Mouse (Mus musculus): ENCODE measurements around the gene Trip11.

Gene Trip11

GRCm38 (mm10) chr12:101821596-101821995 lies 91.5 kb downstream of the Trip11 start:
- DNase-seq (ENCODE audit: extremely low spot score, low spot score): no peak

- no peak for DNase-seq (ENCODE audit: extremely low spot score, low spot score)
Measured at GRCm38 (mm10) chr12:101819570-101819969, 93.5 kb downstream of the Trip11 start.

GRCm38 (mm10) chr12:101818608-101819370 lies 94.3 kb downstream of the Trip11 start, which contains the start of gene Fbln5:
Gene Fbln5 (minus strand): TSS chr12:101819055.
- DNase-seq (ENCODE audit: extremely low spot score, low spot score): peak; percentile 71

GRCm38 (mm10) chr12:101818246-101818607 lies 94.8 kb downstream of the Trip11 start:
- no peak for DNase-seq (ENCODE audit: extremely low spot score, low spot score)

GRCm38 (mm10) chr12:101816810-101817209 lies 96.3 kb downstream of the Trip11 start:
- DNase-seq (ENCODE audit: extremely low spot score, low spot score): peak; percentile 26

GRCm38 (mm10) chr12:101815796-101816195 lies 97.3 kb downstream of the Trip11 start:
- no peak for DNase-seq (ENCODE audit: extremely low spot score, low spot score)

GRCm38 (mm10) chr12:101814423-101814822 lies 98.6 kb downstream of the Trip11 start:
- DNase-seq (ENCODE audit: extremely low spot score, low spot score): no peak

GRCm38 (mm10) chr12:101811181-101811580 lies 101.9 kb downstream of the Trip11 start:
- DNase-seq (ENCODE audit: extremely low spot score, low spot score): no peak

- no peak for DNase-seq (ENCODE audit: extremely low spot score, low spot score)
Measured at GRCm38 (mm10) chr12:101810515-101810914, 102.6 kb downstream of the Trip11 start.

- DNase-seq (ENCODE audit: extremely low spot score, low spot score): no peak
Measured at GRCm38 (mm10) chr12:101807400-101807799, 105.7 kb downstream of the Trip11 start.

- no peak for DNase-seq (ENCODE audit: extremely low spot score, low spot score)
Measured at GRCm38 (mm10) chr12:101802445-101802844, 110.6 kb downstream of the Trip11 start.

- no peak for DNase-seq (ENCODE audit: extremely low spot score, low spot score)
Measured at GRCm38 (mm10) chr12:101801744-101802143, 111.3 kb downstream of the Trip11 start.

GRCm38 (mm10) chr12:101801051-101801450 lies 112.0 kb downstream of the Trip11 start:
- DNase-seq (ENCODE audit: extremely low spot score, low spot score): no peak

GRCm38 (mm10) chr12:101798189-101798922 lies 114.7 kb downstream of the Trip11 start:
- no peak for DNase-seq (ENCODE audit: extremely low spot score, low spot score)

GRCm38 (mm10) chr12:101794458-101794857 lies 118.6 kb downstream of the Trip11 start:
- no peak for DNase-seq (ENCODE audit: extremely low spot score, low spot score)

GRCm38 (mm10) chr12:101793221-101793621 lies 119.8 kb downstream of the Trip11 start:
- no peak for DNase-seq (ENCODE audit: extremely low spot score, low spot score)

GRCm38 (mm10) chr12:101792684-101793083 lies 120.4 kb downstream of the Trip11 start:
- DNase-seq (ENCODE audit: extremely low spot score, low spot score): no peak

- no peak for DNase-seq (ENCODE audit: extremely low spot score, low spot score)
Measured at GRCm38 (mm10) chr12:101789767-101790166, 123.3 kb downstream of the Trip11 start.

GRCm38 (mm10) chr12:101789250-101789649 lies 123.8 kb downstream of the Trip11 start:
- no peak for DNase-seq (ENCODE audit: extremely low spot score, low spot score)

Data from neural tube, embryonic 10.5 days (tissue).